Mouse (Mus musculus): ENCODE measurements around the gene Eea1. TPM values are rescaled to one million over a fixed set of nuclear protein-coding genes. Genes with fewer than 3 reads are reported as not detected.
"Not testable (repeated sequence)": the region's sequence is repeated elsewhere in the genome, so short reads cannot be mapped to it uniquely, and the experiment has no call there.

Gene Eea1
- polyA plus RNA-seq, 1 experiment from 2014 or later = 25.6 TPM

DNA sequence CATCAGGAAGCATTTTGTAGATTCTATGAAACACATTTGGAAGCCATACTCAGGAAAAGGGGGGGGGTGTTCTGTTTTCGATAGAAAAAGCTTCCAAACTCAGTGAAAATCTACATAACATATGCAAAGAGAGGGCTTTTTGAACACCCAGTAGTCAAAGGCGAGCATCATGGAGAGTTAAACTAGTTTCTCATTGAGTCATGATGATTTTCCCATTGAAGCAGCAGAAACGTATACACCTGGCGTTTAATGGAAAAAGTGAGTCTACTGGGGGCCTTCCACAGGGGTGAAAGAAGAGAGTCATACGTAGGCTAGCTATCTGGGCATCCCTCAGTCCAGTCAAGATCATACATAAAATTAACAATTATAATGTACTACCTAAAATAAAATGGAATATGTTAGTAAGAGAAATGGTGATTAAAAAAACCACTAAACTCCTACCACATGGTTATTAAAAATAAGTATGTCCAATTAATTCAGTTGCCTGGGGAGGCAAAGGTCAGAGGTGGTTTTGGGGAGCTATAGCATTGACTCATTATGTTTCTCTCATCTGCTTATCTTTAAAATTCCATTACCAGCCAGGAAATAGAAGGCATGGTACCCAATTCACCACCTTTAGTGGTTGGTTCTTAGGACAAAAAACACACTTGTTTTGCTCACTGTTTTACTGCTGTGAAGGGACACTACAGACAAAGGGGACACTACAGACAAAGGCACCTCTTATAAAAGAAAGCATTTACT is 25.8 kb upstream of the Eea1 start:
- H3K36me3 ChIP-seq = no peaks in the 10 kb centered on the region
- no peak for ATAC-seq (ENCODE audit: low FRiP score)
- no peak overlapping the region for H3K4me2 ChIP-seq
- no peak overlapping the region for H3K4me3 ChIP-seq (replicated peaks)
- H3K9me3 ChIP-seq (replicated peaks) = no peaks in the 10 kb centered on the region
- no peak overlapping the region for H3K27ac ChIP-seq (replicated peaks)
- H3K4me1 ChIP-seq = no peaks in the 10 kb centered on the region
- H3K9ac ChIP-seq (replicated peaks) = no peak overlapping the region
- WGBS = 88% methylated on average over 5 of the region's 5 CpGs
- H3K27me3 ChIP-seq (replicated peaks) = no peaks in the 10 kb centered on the region

DNA sequence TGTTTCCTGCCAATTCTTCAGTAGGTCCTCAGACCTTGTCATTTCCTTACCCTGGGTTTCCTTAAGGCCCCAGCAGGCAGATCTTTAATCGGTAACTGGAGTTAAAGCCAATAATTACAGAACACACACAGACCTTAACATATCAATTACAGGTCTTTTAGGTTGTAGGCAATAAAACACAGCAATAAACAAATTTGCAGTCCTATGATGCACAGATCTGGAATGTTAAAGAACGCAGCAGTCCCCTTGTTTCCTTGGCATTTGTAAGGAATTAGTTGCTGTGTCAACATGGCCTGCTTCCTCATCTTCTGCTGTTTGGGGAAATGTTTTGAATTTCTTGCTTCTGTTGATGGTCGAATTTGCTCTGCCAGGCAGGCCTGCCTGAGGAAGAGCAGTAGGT is 21.7 kb upstream of the Eea1 start:
- no peak for ATAC-seq (ENCODE audit: low FRiP score)
- H3K4me2 ChIP-seq = no peak overlapping the region
- H3K27me3 ChIP-seq (replicated peaks) = no peaks in the 10 kb centered on the region
- H3K4me1 ChIP-seq = no peaks in the 10 kb centered on the region
- no peaks in the 10 kb centered on the region for H3K9me3 ChIP-seq (replicated peaks)
- 9% methylated on average over 3 of the region's 3 CpGs for WGBS
- H3K36me3 ChIP-seq = no peaks in the 10 kb centered on the region
- H3K4me3 ChIP-seq (replicated peaks) = no peak overlapping the region
- H3K9ac ChIP-seq (replicated peaks) = no peak overlapping the region
- H3K27ac ChIP-seq (replicated peaks) = no peak overlapping the region

DNA sequence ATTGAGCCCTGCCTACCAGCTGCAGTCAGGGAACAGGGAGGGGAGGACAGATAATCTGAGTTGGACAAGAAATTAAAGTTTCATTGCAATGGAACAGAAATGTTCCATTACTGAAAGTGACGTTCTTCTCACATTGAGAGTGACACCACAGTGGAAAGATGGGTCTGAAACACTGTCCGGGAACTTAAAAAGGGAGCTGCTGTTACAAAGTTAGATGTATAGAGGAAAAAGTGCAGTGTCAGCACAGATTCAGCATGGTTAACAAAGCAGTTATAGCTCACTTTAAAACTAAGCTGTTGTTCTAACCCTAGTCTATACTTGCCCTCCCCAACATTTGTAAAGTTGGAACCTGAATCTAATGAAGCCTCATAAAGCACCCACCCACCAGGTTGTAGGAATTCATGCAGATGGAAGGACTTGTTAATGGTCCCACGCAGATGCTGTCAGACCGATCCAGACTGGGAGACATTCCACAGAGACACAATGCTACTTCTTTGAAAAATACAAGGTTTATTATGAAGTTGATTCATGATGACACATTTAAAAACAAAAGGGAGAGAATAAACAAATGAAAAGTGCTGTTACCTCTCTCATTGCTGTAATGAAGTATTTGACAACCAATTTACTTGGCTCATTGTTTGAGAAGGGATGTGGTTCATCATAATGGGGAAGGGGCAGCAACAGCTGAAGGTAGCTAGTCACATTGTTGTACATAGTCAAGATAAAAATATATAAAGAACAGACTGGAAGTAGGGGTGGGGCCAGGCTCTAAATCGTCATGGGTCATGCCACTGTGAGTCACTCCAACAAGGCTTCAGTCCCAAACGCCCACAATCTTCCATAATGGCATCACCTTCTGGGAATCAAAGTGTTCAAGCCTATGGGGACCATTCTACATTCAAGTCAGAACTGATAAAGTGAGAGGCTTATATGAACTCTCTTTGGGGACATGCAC is 16.9 kb upstream of the Eea1 start:
- H3K4me1 ChIP-seq = no peaks in the 10 kb centered on the region
- no peaks in the 10 kb centered on the region for H3K27me3 ChIP-seq (replicated peaks)
- no peak overlapping the region for H3K9ac ChIP-seq (replicated peaks)
- H3K9me3 ChIP-seq (replicated peaks) = no peaks in the 10 kb centered on the region
- no peak overlapping the region for H3K4me2 ChIP-seq
- H3K36me3 ChIP-seq = no peaks in the 10 kb centered on the region
- H3K27ac ChIP-seq (replicated peaks) = no peak overlapping the region
- no peak overlapping the region for H3K4me3 ChIP-seq (replicated peaks)
- ATAC-seq (ENCODE audit: low FRiP score) = no peak
- WGBS = 75% methylated on average over 6 of the region's 6 CpGs

DNA sequence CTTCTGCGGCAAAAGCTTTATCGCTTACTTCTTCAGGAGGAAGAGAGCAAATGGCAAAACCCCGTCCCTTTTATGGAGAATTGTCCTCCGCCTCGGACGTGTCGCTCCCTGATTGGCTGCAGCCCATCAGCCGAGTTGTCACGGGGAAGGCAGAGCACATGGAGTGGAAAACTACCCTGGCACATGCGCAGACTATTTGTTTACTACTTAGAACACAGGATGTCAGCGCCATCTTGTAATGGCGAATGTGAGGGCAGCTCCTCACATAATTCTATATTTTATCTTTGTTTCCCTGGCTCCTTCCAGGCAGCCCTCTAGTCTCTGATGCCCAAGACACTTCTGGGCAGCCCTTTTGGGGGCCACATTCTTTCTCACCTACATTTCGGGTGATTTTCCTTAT is 6.8 kb upstream of the Eea1 start:
- H3K27ac ChIP-seq (replicated peaks); H3K4me3 ChIP-seq (replicated peaks); H3K9ac ChIP-seq (replicated peaks); H3K9me3 ChIP-seq (replicated peaks); H3K4me2 ChIP-seq; H3K27me3 ChIP-seq (replicated peaks); H3K36me3 ChIP-seq; H3K4me1 ChIP-seq; ATAC-seq (ENCODE audit: low FRiP score): not testable (repeated sequence)
- 91% methylated on average over 13 of the region's 13 CpGs for WGBS

- WGBS = 5% methylated on average over 60 of the region's 69 CpGs
- peak; percentile 81 for ATAC-seq (ENCODE audit: low FRiP score)
- no peaks in the 10 kb centered on the region for H3K9me3 ChIP-seq (replicated peaks)
Measured at GRCm38 (mm10) chr10:95940901-95941767, 684 bp downstream of the Eea1 start.

GRCm38 (mm10) chr10:95941768-95942425 is 1.4 kb downstream of the Eea1 start:
- Histone ChIP-seq H3K36me3 (no peaks in the 10 kb centered on the region), H3K4me2 (peak overlapping the region; percentile 73), H3K9me3 (replicated peaks) (no peaks in the 10 kb centered on the region), H3K9ac (replicated peaks) (peak overlapping the region; percentile 94), H3K4me1 (peaks cover 26% of the 10 kb centered on the region), H3K4me3 (replicated peaks) (peak overlapping the region; percentile 88), H3K27ac (replicated peaks) (peak overlapping the region; percentile 94; the same call in 1 of the 2 replicates), H3K27me3 (replicated peaks) (no peaks in the 10 kb centered on the region)
- WGBS = 62% methylated on average over 6 of the region's 6 CpGs
- ATAC-seq (ENCODE audit: low FRiP score) = no peak

More at GRCm38 (mm10) chr10:95940901-95941767, 684 bp downstream of the Eea1 start:
- Histone ChIP-seq H3K27me3 (replicated peaks) (no peaks in the 10 kb centered on the region), H3K4me2 (peak overlapping the region; percentile 73), H3K4me3 (replicated peaks) (peak overlapping the region; percentile 88), H3K4me1 (peaks cover 26% of the 10 kb centered on the region), H3K9ac (replicated peaks) (peak overlapping the region; percentile 94), H3K27ac (replicated peaks) (peak overlapping the region; percentile 94), H3K36me3 (no peaks in the 10 kb centered on the region)

- no peak overlapping the region for H3K4me3 ChIP-seq (replicated peaks)
- H3K9ac ChIP-seq (replicated peaks) = no peak overlapping the region
- WGBS = 92% methylated on average over 1 of the region's 1 CpGs
- H3K36me3 ChIP-seq = no peaks in the 10 kb centered on the region
- no peak for ATAC-seq (ENCODE audit: low FRiP score)
- H3K9me3 ChIP-seq (replicated peaks) = no peaks in the 10 kb centered on the region
- H3K27me3 ChIP-seq (replicated peaks) = no peaks in the 10 kb centered on the region
- H3K4me1 ChIP-seq = peaks cover 19% of the 10 kb centered on the region
- H3K27ac ChIP-seq (replicated peaks) = no peak overlapping the region
- no peak overlapping the region for H3K4me2 ChIP-seq
Measured at GRCm38 (mm10) chr10:95945086-95945485, 4.6 kb downstream of the Eea1 start.

GRCm38 (mm10) chr10:95949410-95949809 is 9.0 kb downstream of the Eea1 start:
- Histone ChIP-seq H3K9me3 (replicated peaks) (no peaks in the 10 kb centered on the region), H3K4me3 (replicated peaks) (no peak overlapping the region), H3K36me3 (no peaks in the 10 kb centered on the region), H3K4me1 (no peaks in the 10 kb centered on the region), H3K9ac (replicated peaks) (no peak overlapping the region), H3K27ac (replicated peaks) (no peak overlapping the region), H3K27me3 (replicated peaks) (no peaks in the 10 kb centered on the region), H3K4me2 (no peak overlapping the region)
- no peak for ATAC-seq (ENCODE audit: low FRiP score)
- WGBS = 95% methylated on average over 3 of the region's 3 CpGs

DNA sequence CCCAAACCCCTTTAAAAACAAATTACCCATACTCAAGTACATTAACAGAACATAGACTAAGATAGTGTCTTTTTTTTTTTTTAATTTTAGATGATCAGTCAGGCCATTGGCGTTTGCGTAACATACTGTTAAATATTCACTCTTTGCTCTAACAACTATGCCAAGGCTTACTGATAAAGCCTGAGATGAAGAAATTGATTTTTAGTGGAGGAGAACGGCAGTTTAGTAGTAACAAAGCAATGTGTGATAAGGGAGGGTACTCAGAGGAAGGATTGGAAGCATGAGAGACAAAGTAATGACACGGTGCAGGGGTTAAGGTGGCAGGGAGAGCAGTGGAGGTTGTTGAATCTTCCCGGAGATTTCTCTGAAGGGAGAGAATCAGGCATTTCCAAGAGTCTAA is 9.7 kb downstream of the Eea1 start:
- H3K36me3 ChIP-seq = no peaks in the 10 kb centered on the region

DNA sequence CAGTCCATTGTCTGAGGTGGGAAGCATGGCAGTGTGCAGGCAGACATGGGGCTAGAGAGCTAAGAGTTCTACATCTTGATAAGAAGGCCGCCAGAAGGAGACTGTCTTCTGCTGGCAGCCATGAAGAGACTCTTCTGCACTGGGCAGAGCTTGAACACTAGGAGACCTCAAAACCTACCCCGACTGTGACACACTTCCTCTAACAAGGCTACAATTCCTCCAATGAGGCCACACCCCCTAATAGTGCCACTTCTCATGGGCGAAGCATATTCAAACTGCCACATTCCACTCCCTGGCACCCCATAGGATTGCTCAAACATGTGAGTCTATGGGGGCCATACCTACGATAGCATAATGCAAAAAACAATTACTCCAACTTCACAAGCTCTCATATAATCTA is 10.3 kb downstream of the Eea1 start:
- no peak overlapping the region for H3K4me3 ChIP-seq (replicated peaks)
- H3K36me3 ChIP-seq = no peaks in the 10 kb centered on the region
- no peak overlapping the region for H3K4me2 ChIP-seq
- no peak for ATAC-seq (ENCODE audit: low FRiP score)
- H3K9ac ChIP-seq (replicated peaks) = no peak overlapping the region
- no peaks in the 10 kb centered on the region for H3K27me3 ChIP-seq (replicated peaks)
- 94% methylated on average over 4 of the region's 4 CpGs for WGBS
- no peak overlapping the region for H3K27ac ChIP-seq (replicated peaks)
- H3K9me3 ChIP-seq (replicated peaks) = no peaks in the 10 kb centered on the region
- no peaks in the 10 kb centered on the region for H3K4me1 ChIP-seq

More for the DNA sequence above, 9.7 kb downstream of the Eea1 start:
- 96% methylated on average over 5 of the region's 5 CpGs for WGBS
- H3K9ac ChIP-seq (replicated peaks) = no peak overlapping the region
- no peak overlapping the region for H3K4me3 ChIP-seq (replicated peaks)
- ATAC-seq (ENCODE audit: low FRiP score) = no peak
- no peak overlapping the region for H3K27ac ChIP-seq (replicated peaks)
- no peaks in the 10 kb centered on the region for H3K27me3 ChIP-seq (replicated peaks)
- H3K9me3 ChIP-seq (replicated peaks) = no peaks in the 10 kb centered on the region
- H3K4me1 ChIP-seq = no peaks in the 10 kb centered on the region
- H3K4me2 ChIP-seq = no peak overlapping the region

DNA sequence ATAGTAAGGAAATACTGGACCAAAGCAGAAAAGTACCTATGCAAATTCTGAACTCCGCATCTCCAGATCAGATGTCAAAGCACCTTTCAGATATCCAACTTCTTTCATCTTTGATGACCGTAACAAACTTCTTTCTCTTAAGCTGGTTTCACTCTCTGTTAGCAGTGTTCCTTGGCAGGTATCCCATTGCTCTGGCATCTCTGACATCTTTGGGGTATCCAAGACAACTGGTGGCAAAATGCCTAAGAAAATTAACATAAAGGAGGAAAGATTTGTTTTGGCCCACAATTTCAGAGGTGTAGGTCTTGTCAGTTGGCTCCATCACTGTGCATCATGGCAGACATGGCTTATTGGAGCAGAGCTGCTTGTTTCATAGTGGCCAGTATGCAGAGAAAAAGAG is 10.9 kb downstream of the Eea1 start:
- no peak overlapping the region for H3K4me2 ChIP-seq
- no peak for ATAC-seq (ENCODE audit: low FRiP score)
- no peak overlapping the region for H3K27ac ChIP-seq (replicated peaks)
- H3K4me1 ChIP-seq = no peaks in the 10 kb centered on the region
- H3K27me3 ChIP-seq (replicated peaks) = no peaks in the 10 kb centered on the region
- H3K9ac ChIP-seq (replicated peaks) = no peak overlapping the region
- H3K9me3 ChIP-seq (replicated peaks) = no peaks in the 10 kb centered on the region
- 92% methylated on average over 2 of the region's 2 CpGs for WGBS
- no peaks in the 10 kb centered on the region for H3K36me3 ChIP-seq
- H3K4me3 ChIP-seq (replicated peaks) = no peak overlapping the region

Data from neural tube, embryonic 15.5 days (tissue).